Mouse (Mus musculus) intestine, embryonic 15.5 days (tissue): Measurements from ENCODE around the gene Prrt2. TPM values are rescaled to one million over a fixed set of nuclear protein-coding genes. Genes with fewer than 3 reads are reported as not detected.
A peak's percentile ranks its signal among the peaks of the same experiment; 100 is the strongest.

Experiments used
- ATAC-seq: fragments of 200-750 bp; cut with Nextera tagmentation; 2 replicates; pipeline ENCODE4 v1.8.0; 2017; ENCODE audit warnings: moderate TSS enrichment, moderate library complexity
- H3K27ac ChIP-seq: fragments of 300-500 bp; sonication (generic); 2 replicates; pipeline ENCODE4 v1.5.1; 2015; ENCODE audit warnings: mild to moderate bottlenecking, inconsistent platforms
- H3K27me3 ChIP-seq: fragments of 300-500 bp; sonication (generic); replicated peaks from 2 replicates; pipeline ENCODE4 v1.6.1; 2015; ENCODE audit warnings: inconsistent platforms
- H3K36me3 ChIP-seq: fragments of 300-500 bp; sonication (generic); 2 replicates; pipeline ENCODE4 v1.6.1; 2015; ENCODE audit warnings: inconsistent platforms
- H3K4me1 ChIP-seq: fragments of 300-500 bp; sonication (generic); replicated peaks from 2 replicates; pipeline ENCODE4 v1.6.1; 2015; ENCODE audit warnings: inconsistent platforms
- H3K4me2 ChIP-seq: fragments of 300-500 bp; sonication (generic); replicated peaks from 2 replicates; pipeline ENCODE4 v1.6.1; 2015; ENCODE audit warnings: mild to moderate bottlenecking, inconsistent platforms
- H3K4me3 ChIP-seq: fragments of 300-500 bp; sonication (generic); replicated peaks from 2 replicates; pipeline ENCODE4 v1.5.1; 2015; ENCODE audit warnings: inconsistent platforms
- H3K9ac ChIP-seq: fragments of 300-500 bp; sonication (generic); 2 replicates; pipeline ENCODE4 v1.6.1; 2015; ENCODE audit warnings: inconsistent platforms
- H3K9me3 ChIP-seq: fragments of 300-500 bp; sonication (generic); 2 replicates; pipeline ENCODE4 v1.6.1; 2016; ENCODE audit warnings: inconsistent platforms
- WGBS: fragments of 180-500 bp; shearing (Covaris S2); methylation state at CpG from one replicate; pipeline ENCODE4 v1.1.7; 2015; 5-methylcytosine and 5-hydroxymethylcytosine counted together
- polyA plus RNA-seq: library from polyadenylated mRNA; unstranded; fragments of >200 nt; fragmentation: Nextera tagmentation; extraction: Ambion mirVana; gene quantifications from 2 replicates; pipeline ENCODE4 v1.2.1, GENCODE M21; 2015

Prrt2 gene
- polyA plus RNA-seq = 4.3 and 5.0 TPM in 2 replicates

DNA sequence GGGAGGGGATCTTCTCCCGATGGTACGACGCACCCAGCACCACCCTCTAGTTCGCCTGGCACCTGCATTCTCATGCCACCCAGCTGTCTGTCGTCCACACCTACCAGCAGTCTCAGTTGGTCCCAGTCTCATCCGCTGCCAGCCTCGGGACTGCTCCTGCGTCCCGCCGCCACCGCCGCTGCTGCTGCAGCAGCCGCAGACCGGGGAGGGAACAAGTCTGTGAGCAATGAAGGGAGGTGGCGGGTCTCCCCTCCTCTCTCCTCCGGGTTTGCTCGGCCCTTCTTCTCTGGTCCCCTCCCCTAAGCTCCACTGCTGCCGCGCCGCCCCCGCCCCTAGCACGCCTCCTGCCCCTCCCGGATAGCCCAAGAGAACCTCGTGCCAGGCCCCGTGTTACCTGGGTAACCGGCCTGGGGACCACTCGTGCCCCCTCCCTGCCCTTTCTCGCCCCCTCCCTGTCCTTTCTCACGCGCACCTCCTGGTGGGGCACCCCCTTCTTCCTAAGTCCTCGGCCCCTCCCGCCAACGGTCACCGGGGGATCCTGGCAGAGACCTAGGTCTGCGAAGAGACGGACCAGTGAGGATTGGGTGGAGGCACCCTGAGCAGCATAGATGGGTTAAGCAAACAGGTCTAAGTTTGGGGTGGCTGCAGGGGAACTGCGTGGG is at the start of gene Prrt2, which contains the start of gene Gm42742:
Prrt2 (minus strand) TSS at position 311 of the 662 bp plus-strand sequence.
Gm42742 (minus strand) TSS at position 197 of the 662 bp plus-strand sequence.
- Histone ChIP-seq H3K4me1 (peaks cover 76% of the 10 kb centered on the region), H3K27ac (peak within 1 kb of the TSS; percentile 77), H3K4me2 (peak within 1 kb of the TSS; percentile 87), H3K9me3 (no peaks in the 10 kb centered on the region), H3K27me3 (no peaks in the 10 kb centered on the region), H3K9ac (peak within 1 kb of the TSS; percentile 58), H3K4me3 (peak within 1 kb of the TSS; percentile 50), H3K36me3 (peaks cover 18% of the 10 kb centered on the region)
- 2% methylated on average over 36 of the region's 37 CpGs for WGBS
- ATAC-seq = no peak

DNA sequence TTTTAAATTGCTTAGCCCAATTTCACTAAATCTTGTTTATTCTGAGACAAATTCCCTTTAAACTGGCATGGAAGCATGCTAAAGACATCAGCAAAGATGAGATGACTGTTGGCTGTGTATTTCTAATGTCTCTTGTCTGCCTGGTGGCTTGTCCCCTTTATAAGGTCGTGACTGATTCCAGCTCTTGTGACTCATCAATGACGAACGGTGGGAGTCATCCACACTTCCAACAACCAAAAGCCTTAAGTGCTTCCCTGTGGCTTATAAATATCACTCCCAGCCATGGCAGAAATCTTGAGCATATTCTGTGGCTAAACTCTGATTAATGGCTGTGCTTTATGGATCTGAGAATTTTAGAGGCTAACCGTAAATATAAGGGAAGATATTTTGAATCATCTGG is 45.3 kb upstream of the Prrt2 start:
- H3K27me3 ChIP-seq = 0 out of 2 replicates have a peak, but pooled peaks cover 3% of the 10 kb centered on the region
- H3K4me1 ChIP-seq = 0 out of 2 replicates have a peak, but pooled peaks cover under 1% of the 10 kb centered on the region
- ATAC-seq = no peak
- no peaks in the 10 kb centered on the region for H3K36me3 ChIP-seq
- H3K4me2 ChIP-seq = no peak overlapping the region
- no peaks in the 10 kb centered on the region for H3K9me3 ChIP-seq
- H3K9ac ChIP-seq = no peak overlapping the region
- WGBS = 66% methylated on average over 4 of the region's 4 CpGs
- H3K4me3 ChIP-seq = no peak overlapping the region
- H3K27ac ChIP-seq = no peak overlapping the region

DNA sequence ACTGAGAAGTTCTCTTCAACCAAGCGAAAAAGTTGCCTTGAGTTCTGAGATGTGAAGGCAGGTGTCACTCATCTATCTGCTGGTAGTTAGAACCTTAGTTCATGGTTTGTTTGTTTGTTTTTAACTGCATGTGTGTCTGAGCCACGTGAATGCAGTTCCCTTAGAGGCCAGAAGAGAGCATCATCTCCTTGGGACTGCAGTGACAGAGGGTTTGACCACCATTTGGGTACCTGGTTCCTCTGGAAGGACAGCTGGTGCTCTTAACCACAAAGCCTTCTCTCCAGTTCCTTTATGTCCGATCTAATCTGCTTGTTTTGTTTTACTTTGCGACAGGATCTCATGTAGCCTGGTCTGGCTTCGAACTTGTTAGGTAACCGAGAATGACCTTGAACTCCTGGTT is 44.5 kb upstream of the Prrt2 start:
- ATAC-seq = no peak
- Histone ChIP-seq H3K4me1 (no peaks in the 10 kb centered on the region), H3K9ac (no peak overlapping the region), H3K36me3 (no peaks in the 10 kb centered on the region), H3K4me3 (no peak overlapping the region), H3K4me2 (no peak overlapping the region), H3K27me3 (0 out of 2 replicates have a peak, but pooled peaks cover 3% of the 10 kb centered on the region), H3K27ac (no peak overlapping the region), H3K9me3 (no peaks in the 10 kb centered on the region)
- WGBS = 87% methylated on average over 6 of the region's 6 CpGs

DNA sequence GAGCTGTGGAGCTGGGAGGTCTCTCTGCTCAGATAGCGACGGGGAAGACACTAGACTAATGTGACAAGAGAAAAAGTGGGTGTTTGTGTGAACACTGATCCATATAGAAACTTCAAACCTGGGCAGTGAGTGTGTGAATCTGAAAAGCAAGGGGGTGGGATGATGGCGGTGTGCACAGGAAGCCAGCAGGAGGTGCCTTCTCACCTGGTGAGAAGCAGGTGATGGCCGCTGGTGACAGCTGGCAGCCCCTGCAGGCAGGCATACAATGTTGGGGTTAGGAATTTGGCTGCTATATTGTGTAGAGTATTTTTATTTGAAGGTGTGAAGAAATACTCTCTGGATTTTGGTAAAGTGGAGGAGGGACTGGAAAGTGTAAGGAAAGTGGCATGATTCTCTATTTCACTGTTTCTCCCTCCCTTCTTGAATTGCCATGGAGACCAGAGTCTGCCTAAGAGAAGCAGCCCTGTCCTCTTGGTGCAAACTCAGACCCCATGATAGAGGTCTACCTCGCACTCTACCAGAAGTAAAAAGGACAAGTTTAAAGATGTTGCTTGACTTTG is 34.1 kb upstream of the Prrt2 start:
- no peaks in the 10 kb centered on the region for H3K36me3 ChIP-seq
- H3K27me3 ChIP-seq = no peaks in the 10 kb centered on the region
- ATAC-seq = no peak
- no peaks in the 10 kb centered on the region for H3K4me1 ChIP-seq
- no peak overlapping the region for H3K9ac ChIP-seq
- no peaks in the 10 kb centered on the region for H3K9me3 ChIP-seq
- no peak overlapping the region for H3K27ac ChIP-seq
- no peak overlapping the region for H3K4me2 ChIP-seq
- no peak overlapping the region for H3K4me3 ChIP-seq
- 69% methylated on average over 5 of the region's 5 CpGs for WGBS

DNA sequence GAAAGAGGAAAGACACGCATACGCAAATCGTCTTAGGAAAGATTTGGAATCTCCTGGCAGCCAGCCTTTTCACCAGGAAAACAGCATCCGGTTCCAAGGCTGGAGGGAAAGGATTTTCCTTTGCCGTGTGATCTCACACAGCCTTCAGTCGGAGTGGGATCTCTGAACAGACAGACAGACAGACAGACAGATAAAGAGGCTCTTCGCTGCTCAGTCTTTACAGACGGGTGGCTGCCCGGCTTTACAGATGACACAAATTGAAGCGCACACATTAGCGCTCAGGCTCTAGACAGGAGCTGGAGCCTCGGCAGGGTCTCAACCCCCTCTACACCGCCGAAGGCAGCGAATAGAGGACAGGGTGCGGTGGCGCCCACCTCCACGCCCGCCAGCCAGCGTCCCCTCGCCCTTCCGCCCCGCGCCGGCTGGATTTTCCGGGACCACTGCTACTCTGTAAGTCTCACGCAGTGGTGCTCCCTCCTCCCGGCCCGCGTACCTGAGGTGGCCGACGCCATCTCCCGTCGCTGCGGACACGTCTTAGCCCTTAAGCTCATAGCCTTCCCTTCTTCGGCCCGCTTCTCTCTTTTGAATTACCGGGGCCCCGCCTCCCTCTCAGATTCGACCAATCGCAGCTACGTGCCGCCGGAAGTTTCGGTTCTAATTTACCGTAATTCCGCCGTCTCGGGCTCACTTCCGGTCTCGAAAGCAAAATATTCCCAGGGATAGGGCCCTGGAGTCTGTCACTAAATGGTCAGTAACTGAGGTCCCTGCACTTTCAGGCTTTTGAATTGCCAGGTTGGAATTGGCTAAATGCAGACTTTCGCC is 21.1 kb upstream of the Prrt2 start, which contains the start of gene Kif22:
Kif22 (minus strand) TSS at position 621 of the 822 bp plus-strand sequence.
- Histone ChIP-seq H3K27me3 (no peaks in the 10 kb centered on the region), H3K4me2 (peak within 1 kb of the TSS; percentile 80), H3K36me3 (no peaks in the 10 kb centered on the region), H3K27ac (peak within 1 kb of the TSS; percentile 74), H3K4me3 (peak within 1 kb of the TSS; percentile 97), H3K4me1 (peaks cover 10% of the 10 kb centered on the region; the same call in 1 of the 2 replicates), H3K9ac (peak within 1 kb of the TSS; percentile 85), H3K9me3 (no peaks in the 10 kb centered on the region)
- ATAC-seq = peak; percentile 94
- WGBS = under 1% methylated on average over 53 of the region's 53 CpGs

DNA sequence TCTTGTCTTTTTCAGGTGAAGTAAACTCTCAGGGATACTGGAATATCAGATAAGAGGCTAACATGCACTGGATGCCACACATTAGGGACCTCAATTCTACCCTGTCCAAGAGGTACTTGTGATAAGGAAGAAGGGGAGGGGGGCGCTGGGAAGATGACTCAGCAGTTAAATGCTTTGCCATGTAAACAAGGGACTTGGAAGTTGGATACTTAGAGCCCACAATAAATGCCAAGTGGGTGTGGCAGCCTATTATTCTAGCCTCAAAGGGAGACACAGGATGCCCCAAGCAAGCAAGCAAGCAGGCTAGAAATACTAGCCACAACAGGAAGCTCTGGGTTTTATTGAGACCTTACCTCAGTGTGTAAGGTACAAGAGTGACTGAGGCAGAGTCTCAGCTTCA is 10.2 kb upstream of the Prrt2 start:
- Histone ChIP-seq H3K27me3 (no peaks in the 10 kb centered on the region), H3K9me3 (no peaks in the 10 kb centered on the region), H3K27ac (no peak overlapping the region), H3K36me3 (peaks cover 57% of the 10 kb centered on the region), H3K9ac (no peak overlapping the region), H3K4me1 (peaks cover 7% of the 10 kb centered on the region), H3K4me2 (no peak overlapping the region), H3K4me3 (no peak overlapping the region)
- 58% methylated on average over 1 of the region's 1 CpGs for WGBS
- ATAC-seq = no peak

DNA sequence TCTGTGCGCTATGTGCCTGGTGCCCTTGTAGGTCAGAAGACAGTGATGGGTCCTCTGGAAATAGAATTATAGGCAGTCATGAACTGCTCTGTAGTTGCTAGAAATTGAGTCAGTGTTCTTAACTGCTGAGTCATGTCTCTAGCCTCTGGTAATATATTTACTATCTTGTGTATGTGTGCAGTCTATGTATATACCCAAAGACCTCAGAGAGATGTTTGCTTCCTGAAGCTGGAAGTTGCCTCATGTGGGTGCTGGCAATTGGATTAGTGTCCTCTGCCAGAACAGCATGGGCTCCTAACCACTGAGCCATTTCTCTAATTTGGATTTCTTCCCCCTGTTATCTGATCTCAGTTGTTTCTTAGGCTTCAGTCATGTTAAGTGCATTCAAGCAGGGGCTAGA is 9.2 kb upstream of the Prrt2 start:
- Histone ChIP-seq H3K36me3 (peaks cover 51% of the 10 kb centered on the region), H3K9ac (no peak overlapping the region), H3K4me2 (no peak overlapping the region), H3K27me3 (no peaks in the 10 kb centered on the region), H3K4me3 (no peak overlapping the region), H3K27ac (no peak overlapping the region), H3K9me3 (no peaks in the 10 kb centered on the region), H3K4me1 (peaks cover 7% of the 10 kb centered on the region)
- no peak for ATAC-seq
- 92% methylated on average over 1 of the region's 1 CpGs for WGBS

DNA sequence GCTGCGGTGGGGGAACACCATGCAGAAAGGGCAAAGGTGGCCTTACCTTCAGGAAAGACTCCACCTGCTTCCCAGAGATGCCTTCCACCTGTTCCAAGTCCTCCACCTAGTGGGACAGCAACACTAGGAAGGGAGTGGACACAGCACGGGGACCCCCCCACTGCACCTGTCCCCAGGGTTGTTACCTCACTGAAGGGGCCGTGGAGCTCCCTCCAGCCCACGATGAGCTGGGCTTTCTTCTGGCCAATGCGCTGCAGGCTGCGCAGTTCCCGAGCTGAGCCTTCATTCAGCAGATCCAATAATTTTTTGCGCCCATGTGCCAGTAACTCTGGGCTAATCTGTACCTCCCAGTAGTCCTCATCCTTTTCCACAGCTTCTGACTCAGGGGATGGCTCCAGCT is 6.9 kb upstream of the Prrt2 start:
- no peaks in the 10 kb centered on the region for H3K9me3 ChIP-seq
- WGBS = 55% methylated on average over 8 of the region's 8 CpGs
- peak overlapping the region; percentile 54 for H3K9ac ChIP-seq
- H3K36me3 ChIP-seq = peaks cover 46% of the 10 kb centered on the region
- peaks cover 29% of the 10 kb centered on the region for H3K4me1 ChIP-seq
- H3K4me2 ChIP-seq = peak overlapping the region; percentile 80
- H3K27me3 ChIP-seq = no peaks in the 10 kb centered on the region
- no peak for ATAC-seq
- H3K27ac ChIP-seq = peak overlapping the region; percentile 99
- H3K4me3 ChIP-seq = peak overlapping the region; percentile 90

DNA sequence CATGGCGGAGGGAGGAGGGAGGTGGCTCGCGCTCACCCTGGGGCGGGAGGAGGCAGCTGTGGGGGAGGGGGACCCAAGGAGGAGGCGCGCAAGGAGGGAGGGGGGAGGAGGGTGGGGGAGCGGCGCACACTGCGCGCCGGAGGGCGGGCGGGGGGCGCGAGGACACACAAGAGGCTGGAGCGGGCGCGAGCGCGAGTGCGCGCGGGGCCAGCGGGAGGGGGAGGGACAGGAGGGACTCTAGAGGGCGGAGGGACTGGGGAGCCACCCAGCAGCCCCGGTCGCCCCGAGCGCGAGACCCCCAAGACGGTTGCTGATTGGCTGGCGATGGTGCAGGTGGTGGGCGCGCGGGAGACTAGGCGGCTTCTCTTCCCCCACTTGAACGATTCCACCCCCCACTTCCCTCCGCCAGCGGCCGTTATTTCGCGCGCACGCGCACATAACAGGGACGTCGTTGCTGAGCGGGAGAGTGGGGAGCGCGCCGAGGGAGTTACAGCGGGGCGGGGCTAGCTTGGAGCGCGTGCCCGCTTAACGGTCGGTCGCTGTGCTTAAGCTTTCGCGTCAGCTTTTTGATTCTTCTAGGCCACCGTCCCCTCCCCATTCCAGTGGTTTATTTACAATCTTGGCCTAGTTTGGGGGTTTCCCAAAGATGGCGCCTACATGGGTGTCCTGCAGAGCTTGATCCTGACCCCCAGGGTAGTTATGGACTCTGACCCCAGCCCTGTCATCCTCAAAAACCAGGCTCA is 6.1 kb upstream of the Prrt2 start, which contains the start of gene Maz:
Maz (minus strand) TSS at position 54 of the 743 bp plus-strand sequence.
- Histone ChIP-seq H3K4me3 (peak within 1 kb of the TSS; percentile 90), H3K4me2 (peak within 1 kb of the TSS; percentile 80), H3K4me1 (peaks cover 37% of the 10 kb centered on the region), H3K27me3 (no peaks in the 10 kb centered on the region), H3K9ac (peak within 1 kb of the TSS; percentile 97), H3K36me3 (peaks cover 42% of the 10 kb centered on the region), H3K27ac (peak within 1 kb of the TSS; percentile 99), H3K9me3 (no peaks in the 10 kb centered on the region)
- 1% methylated on average over 49 of the region's 63 CpGs for WGBS
- ATAC-seq = peak; percentile 88

DNA sequence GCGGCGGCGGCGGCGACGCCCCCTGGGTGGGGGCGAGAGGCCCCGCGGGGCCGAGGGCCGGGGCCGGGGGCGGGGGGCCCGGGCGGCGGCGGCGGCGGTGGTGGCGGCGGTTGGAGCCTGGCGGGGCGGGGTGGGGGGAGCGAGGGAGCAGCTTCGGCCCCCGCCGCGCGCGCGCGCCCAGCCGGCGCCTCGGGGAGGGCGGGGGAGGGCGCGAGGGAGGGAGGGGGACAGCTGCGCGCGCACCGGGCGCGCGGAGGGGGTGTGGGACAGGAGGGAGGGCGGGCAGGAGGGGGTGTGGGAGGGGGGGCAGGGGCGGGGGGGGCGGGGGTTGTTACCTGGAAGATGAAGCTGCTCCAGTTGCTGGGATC is 5.6 kb upstream of the Prrt2 start:
- ATAC-seq = no peak; the same call in 1 of the 2 replicates
- WGBS = 0% methylated on average over 14 of the region's 48 CpGs
- Histone ChIP-seq H3K9ac (peak overlapping the region; percentile 97), H3K36me3 (peaks cover 40% of the 10 kb centered on the region), H3K27ac (peak overlapping the region; percentile 99), H3K4me1 (peaks cover 42% of the 10 kb centered on the region), H3K4me2 (peak overlapping the region; percentile 80), H3K4me3 (peak overlapping the region; percentile 90), H3K9me3 (no peaks in the 10 kb centered on the region), H3K27me3 (no peaks in the 10 kb centered on the region)

DNA sequence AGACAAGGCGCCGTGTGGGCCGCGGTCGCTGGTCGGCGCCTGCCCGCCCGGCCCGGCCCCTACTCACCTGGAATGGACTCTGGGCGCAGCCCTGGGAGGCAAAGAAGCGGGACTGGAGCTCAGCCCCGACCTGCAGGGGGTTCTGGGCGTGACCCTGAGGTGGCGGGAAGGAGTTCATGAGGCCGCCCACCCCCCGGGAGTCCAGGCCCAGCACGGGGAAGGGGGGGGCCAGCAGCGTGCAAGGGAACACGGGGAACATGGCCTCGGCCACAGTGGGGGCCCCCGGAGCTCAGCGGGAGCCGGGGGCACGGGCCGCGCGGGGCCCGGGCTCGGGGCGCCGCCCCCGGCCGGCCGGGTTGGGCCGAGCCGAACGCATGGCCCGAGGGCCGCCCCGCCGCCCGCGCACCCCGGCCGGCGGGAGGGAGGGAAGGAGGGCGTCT is 5.2 kb upstream of the Prrt2 start:
- Histone ChIP-seq H3K27ac (peak overlapping the region; percentile 99), H3K4me2 (peak overlapping the region; percentile 78), H3K27me3 (no peaks in the 10 kb centered on the region), H3K4me3 (peak overlapping the region; percentile 90), H3K36me3 (peaks cover 35% of the 10 kb centered on the region), H3K4me1 (peaks cover 46% of the 10 kb centered on the region), H3K9ac (peak overlapping the region; percentile 97), H3K9me3 (no peaks in the 10 kb centered on the region)
- WGBS = 2% methylated on average over 30 of the region's 48 CpGs
- peak; percentile 57 for ATAC-seq
